Mouse (Mus musculus): ENCODE results near the gene Otp.

Gene Otp

DNA sequence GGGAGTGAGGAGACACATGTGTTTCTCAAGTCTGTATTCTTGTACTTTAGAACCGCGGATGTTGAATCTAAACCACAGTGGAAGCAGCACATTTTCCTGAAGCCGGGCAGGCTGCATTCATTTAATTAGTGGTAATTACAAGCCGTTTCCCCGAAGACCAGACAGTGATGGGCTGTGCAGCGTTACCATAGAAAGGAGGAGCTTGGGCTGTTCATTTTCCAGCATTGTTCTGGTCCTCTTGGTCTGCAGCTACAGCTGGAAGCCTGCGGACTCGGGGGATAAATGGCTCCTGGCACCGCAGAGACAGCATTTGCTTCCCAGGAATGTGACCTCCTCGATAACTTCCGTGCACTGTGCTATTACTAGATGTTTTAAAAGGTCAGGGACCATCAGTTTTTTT lies 37.6 kb downstream of the Otp start:
- in situ Hi-C loops (cut with MboI; ENCODE audit: low pct_unique_long_range_greater_than_20kb in 1 of 2, low sequenced_read_pairs in 2 of 2, unreplicated experiment in 1 of 2) = no loop called here

DNA sequence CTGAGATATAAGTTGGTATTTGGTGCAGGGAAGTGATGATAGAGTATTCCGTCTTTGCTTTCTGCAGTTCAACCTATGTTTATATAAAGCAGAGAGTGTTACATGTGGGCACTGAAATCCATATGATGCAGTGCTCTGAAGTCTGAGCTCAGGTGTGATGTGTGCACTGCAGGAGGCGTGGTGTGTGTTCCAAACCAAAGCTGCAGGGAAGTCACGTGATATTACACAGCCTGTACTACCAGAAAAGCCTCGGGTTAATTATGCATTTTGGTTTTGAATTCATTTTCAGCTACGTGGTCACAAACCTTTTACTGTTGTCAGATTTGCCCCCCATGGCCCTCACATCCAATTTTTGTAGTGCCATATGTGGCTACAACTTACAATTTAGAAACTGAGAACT lies 40.3 kb downstream of the Otp start:
- in situ Hi-C loops (cut with MboI; ENCODE audit: low pct_unique_long_range_greater_than_20kb in 1 of 2, low sequenced_read_pairs in 2 of 2, unreplicated experiment in 1 of 2) = no loop called here

- in situ Hi-C loops (cut with MboI; ENCODE audit: low pct_unique_long_range_greater_than_20kb in 1 of 2, low sequenced_read_pairs in 2 of 2, unreplicated experiment in 1 of 2) = loop anchor here in 1 of 2 experiments (10.0 kb wide), 1 partner anchor 343 kb away; no protein-coding TSS in a partner anchor
These were observed 52.7 kb downstream of the Otp start for GRCm38 (mm10) chr13:94928086-94928485.

All from mouse embryonic stem cell (cell line).